In the genomic region with DNA sequence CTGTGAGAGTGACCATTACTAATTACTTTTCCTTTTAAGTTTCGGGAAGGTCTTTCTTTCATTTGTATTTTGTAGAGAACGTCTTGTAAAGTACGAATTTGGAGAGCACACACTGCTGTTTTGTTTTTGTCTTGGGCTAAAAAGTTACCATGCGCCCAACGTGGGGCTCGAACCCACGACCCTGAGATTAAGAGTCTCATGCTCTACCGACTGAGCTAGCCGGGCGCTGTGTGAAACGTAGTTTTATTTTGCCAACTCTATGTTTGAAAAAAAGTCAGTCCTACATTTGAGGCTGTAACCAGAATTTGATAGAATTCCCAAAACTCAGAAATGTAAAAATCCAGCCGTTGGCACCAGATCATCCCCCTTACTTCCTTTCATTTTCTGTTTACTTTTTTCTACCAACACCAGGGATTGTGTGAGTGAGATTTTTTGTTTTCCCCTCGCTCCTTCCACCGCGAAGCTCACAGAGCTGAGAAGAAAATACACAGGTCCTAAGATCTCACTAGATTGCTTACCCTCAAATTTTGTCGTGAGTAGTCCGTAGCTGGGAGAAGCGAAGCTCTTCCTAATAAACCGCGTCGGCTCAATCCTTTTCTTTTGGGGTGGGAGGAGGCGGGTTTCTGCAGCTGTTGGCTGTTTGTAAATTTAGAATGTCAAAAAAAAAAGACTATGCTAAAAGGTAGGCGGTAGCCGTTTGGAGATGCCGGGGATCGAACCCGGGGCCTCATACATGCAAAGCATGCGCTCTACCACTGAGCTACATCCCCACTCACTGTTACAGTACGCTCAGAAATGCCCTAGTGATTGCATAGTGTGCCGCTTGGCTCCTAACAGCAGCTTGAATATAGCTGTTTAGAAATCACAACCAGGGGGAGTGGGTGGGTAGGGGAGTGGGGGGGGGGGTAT, we compare ENCODE assay signal across 8 mouse cellular contexts. TPM values are rescaled to one million over a fixed set of nuclear protein-coding genes. Genes with fewer than 3 reads are reported as not detected.
DNase-seq lines count a peak whose midpoint lies in the region; ATAC-seq lines count a peak whose summit lies in the region.

No protein-coding gene starts in this region.

- H3K4me1 ChIP-seq in hindbrain, embryonic 13.5 days (replicated peaks): peaks cover 12% of the 10 kb centered on the region; the same call in 1 of the 2 replicates

- under 1% methylated on average over 30 of the region's 30 CpGs for WGBS in hindbrain, embryonic 13.5 days

- peaks cover 21% of the 10 kb centered on the region for H3K27me3 ChIP-seq in hindbrain, embryonic 13.5 days

- peak; percentile 95 for DNase-seq in NIH3T3 (ENCODE audit: low read depth)
- peak; percentile 93 to 96 for DNase-seq in cerebellum, postnatal 14 days
- DNase-seq in frontal cortex, postnatal 14 days (ENCODE audit: low spot score in 2 of 2): peak; percentile 85 to 92
- DNase-seq in layer of hippocampus, postnatal 25 days (ENCODE audit: extremely low spot score in 1 of 2, low spot score in 1 of 2): peak; percentile 91 to 96
- peak; percentile 92 for DNase-seq in lung, postnatal 25 days (ENCODE audit: low spot score)
- DNase-seq in retina, embryonic 14.5 days (ENCODE audit: low spot score): peak; percentile 99
- DNase-seq in thymus, postnatal 4 days: peak; percentile 96

- peak overlapping the region; percentile 54 for H3K4me3 ChIP-seq in hindbrain, embryonic 13.5 days

- peak; percentile 89 for ATAC-seq in hindbrain, embryonic 13.5 days (ENCODE audit: low FRiP score)

- H3K4me2 ChIP-seq in hindbrain, embryonic 13.5 days: peak overlapping the region; percentile 60

- H3K9ac ChIP-seq in hindbrain, embryonic 13.5 days: peak overlapping the region; percentile 68

- no peaks in the 10 kb centered on the region for H3K36me3 ChIP-seq in hindbrain, embryonic 13.5 days

- H3K9me3 ChIP-seq in hindbrain, embryonic 13.5 days: no peaks in the 10 kb centered on the region

- peak overlapping the region; percentile 66 for H3K27ac ChIP-seq in hindbrain, embryonic 13.5 days

RNA-seq across cellular contexts. Expression of a gene that starts 7.5 kb away (rescaled TPM):
- polyA plus RNA-seq in hindbrain, embryonic 13.5 days (2015; fragmentation: Nextera tagmentation; extraction: Ambion mirVana): 2.8 and 4.4 TPM in 2 replicates
- 1 to 10 TPM in 1 of 2 experiments, under 1 TPM in 1; 0.66 to 2.3 TPM for total RNA-seq in layer of hippocampus, postnatal 25 days (2021)

RNA-seq across cellular contexts. Expression of a gene that starts 8.0 kb away (rescaled TPM):
- 1.0 and 2.8 TPM in 2 replicates for polyA plus RNA-seq in hindbrain, embryonic 13.5 days (2015; fragmentation: Nextera tagmentation; extraction: Ambion mirVana)
- 1 to 10 TPM; 1.6 to 2.1 TPM for total RNA-seq in layer of hippocampus, postnatal 25 days (2021)

RNA-seq across cellular contexts. Expression of a gene that starts 16.8 kb away (rescaled TPM):
- polyA plus RNA-seq in hindbrain, embryonic 13.5 days (2015; fragmentation: Nextera tagmentation; extraction: Ambion mirVana): 7.5 TPM in 2 replicates
- total RNA-seq in layer of hippocampus, postnatal 25 days (2021): 10 to 100 TPM; 50.1 to 50.4 TPM

RNA-seq across cellular contexts. Expression of a gene that starts 33.9 kb away (rescaled TPM):
- polyA plus RNA-seq in hindbrain, embryonic 13.5 days (2015; fragmentation: Nextera tagmentation; extraction: Ambion mirVana): 444 and 448 TPM in 2 replicates
- 100 to 1,000 TPM; 227 to 260 TPM for total RNA-seq in layer of hippocampus, postnatal 25 days (2021)

RNA-seq across cellular contexts. Expression of a gene that starts 37.5 kb away (rescaled TPM):
- polyA plus RNA-seq in hindbrain, embryonic 13.5 days (2015; fragmentation: Nextera tagmentation; extraction: Ambion mirVana): 2.7 and 2.8 TPM in 2 replicates
- 1 to 10 TPM; 4.4 TPM for total RNA-seq in layer of hippocampus, postnatal 25 days (2021)

Comparison
In these comparisons a context has a peak if more than half of its experiments do, and no peak if none do; other contexts are left out.
1. Peak in every context shown above with its lines: DNase-seq, ATAC-seq, H3K4me3 ChIP-seq and H3K27ac ChIP-seq.